Mouse (Mus musculus) hindbrain, embryonic 10.5 days (tissue): ENCODE data around the gene Tbk1. TPM values are rescaled to one million over a fixed set of nuclear protein-coding genes. Genes with fewer than 3 reads are reported as not detected.

ENCODE experiments used
- DNase-seq: peaks from one replicate; pipeline ENCODE4 v3.0.0-alpha.2; 2017; ENCODE audit warnings: low spot score
- H3K27ac ChIP-seq: fragments of 300-500 bp; sonication (generic); 2 replicates; pipeline ENCODE4 v1.5.1; 2016; ENCODE audit warnings: mild to moderate bottlenecking, moderate library complexity
- H3K27me3 ChIP-seq: fragments of 300-500 bp; sonication (generic); 2 replicates; pipeline ENCODE4 v1.6.1; 2016; ENCODE audit warnings: mild to moderate bottlenecking; ENCODE audit not compliant: poor library complexity, insufficient read depth, severe bottlenecking
- H3K36me3 ChIP-seq: fragments of 300-500 bp; sonication (generic); 2 replicates; pipeline ENCODE4 v1.6.1; 2016; ENCODE audit warnings: mild to moderate bottlenecking, moderate library complexity
- H3K4me1 ChIP-seq: fragments of 300-500 bp; sonication (generic); replicated peaks from 2 replicates; pipeline ENCODE4 v1.6.1; 2016; ENCODE audit warnings: mild to moderate bottlenecking
- H3K4me3 ChIP-seq: fragments of 300-500 bp; sonication (generic); 2 replicates; pipeline ENCODE4 v1.5.1; 2016; ENCODE audit warnings: mild to moderate bottlenecking, moderate library complexity
- H3K9me3 ChIP-seq: fragments of 300-500 bp; sonication (generic); 2 replicates; pipeline ENCODE4 v1.6.1; 2016; ENCODE audit warnings: mild to moderate bottlenecking, moderate library complexity
- WGBS: fragments of 180-500 bp; shearing (Covaris S2); methylation state at CpG from one replicate; pipeline ENCODE4 v1.1.7; 2016; 5-methylcytosine and 5-hydroxymethylcytosine counted together
- polyA plus RNA-seq: library from polyadenylated mRNA; unstranded; fragments of >200 nt; fragmentation: Nextera tagmentation; extraction: Ambion mirVana; gene quantifications from 2 replicates; pipeline ENCODE4 v1.2.1, GENCODE M21; 2016

The Tbk1 gene
- polyA plus RNA-seq, 1 experiment from 2014 or later, result 30.6 TPM

- peak overlapping the region; percentile 62 for H3K27ac ChIP-seq
- no peaks in the 10 kb centered on the region; the same call in 1 of the 2 replicates for H3K27me3 ChIP-seq
- no peak overlapping the region for H3K4me3 ChIP-seq
- H3K36me3 ChIP-seq, result no peaks in the 10 kb centered on the region
- 75% methylated on average over 8 of the region's 8 CpGs for WGBS
- no peaks in the 10 kb centered on the region for H3K9me3 ChIP-seq
- no peak for DNase-seq
- peaks cover 33% of the 10 kb centered on the region for H3K4me1 ChIP-seq
Observed at GRCm38 (mm10) chr10:121498481-121498904, 88.1 kb downstream of the Tbk1 start.

DNA sequence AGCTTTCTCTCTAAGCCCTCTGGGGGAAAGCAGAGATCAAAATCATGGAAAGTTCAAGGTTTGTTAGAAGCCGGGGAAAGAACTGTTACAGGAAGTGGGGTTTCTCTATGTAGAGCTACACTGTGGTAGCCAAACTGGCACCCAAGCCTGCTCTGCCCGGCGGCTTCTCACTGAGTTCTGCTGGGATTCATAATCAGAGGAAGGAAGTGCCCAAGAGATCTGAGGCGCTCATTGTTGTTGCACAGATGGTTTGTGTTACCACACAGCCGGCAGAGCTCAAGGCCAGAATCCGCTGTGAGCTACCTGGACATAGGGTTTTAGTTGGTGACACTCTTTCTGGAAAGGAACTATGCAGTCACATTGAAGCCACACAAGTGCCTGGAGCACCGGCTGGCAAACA, 88.6 kb downstream of the Tbk1 start:
- Histone ChIP-seq H3K36me3 (no peaks in the 10 kb centered on the region), H3K4me1 (peaks cover 33% of the 10 kb centered on the region), H3K27ac (peak overlapping the region; percentile 62), H3K4me3 (no peak overlapping the region), H3K27me3 (no peaks in the 10 kb centered on the region; the same call in 1 of the 2 replicates), H3K9me3 (no peaks in the 10 kb centered on the region)
- no peak for DNase-seq
- WGBS, result 66% methylated on average over 7 of the region's 7 CpGs

DNA sequence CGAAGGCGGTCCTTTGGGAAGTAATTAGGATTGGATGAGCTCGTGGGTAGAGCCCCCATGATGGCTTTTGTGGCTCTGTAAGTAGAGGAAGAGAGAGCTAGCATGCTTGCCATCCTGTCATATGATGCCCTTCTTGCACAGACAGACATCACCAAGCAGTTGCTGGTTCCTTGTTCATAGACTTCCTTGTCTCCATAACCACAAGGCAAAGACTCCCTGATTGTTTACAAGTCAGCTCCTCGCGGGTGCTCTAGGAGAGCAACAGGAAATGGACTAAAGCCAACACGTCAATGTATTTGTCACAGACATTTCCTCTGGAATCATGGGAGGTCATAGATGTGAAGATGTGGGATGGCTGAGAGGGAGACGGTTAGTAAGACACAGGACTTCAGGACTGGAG, 90.0 kb downstream of the Tbk1 start:
- DNase-seq, result no peak
- H3K4me1 ChIP-seq, result peaks cover 33% of the 10 kb centered on the region
- H3K36me3 ChIP-seq, result no peaks in the 10 kb centered on the region
- WGBS, result 85% methylated on average over 7 of the region's 7 CpGs
- H3K27me3 ChIP-seq, result no peaks in the 10 kb centered on the region; the same call in 1 of the 2 replicates
- H3K9me3 ChIP-seq, result no peaks in the 10 kb centered on the region
- H3K27ac ChIP-seq, result no peak overlapping the region
- H3K4me3 ChIP-seq, result no peak overlapping the region

Other genes with a start within 250 kb of the Tbk1 start
- 3.1 and 4.1 TPM in 2 replicates for gene Tbc1d30, start 235.5 kb downstream of the Tbk1 start, polyA plus RNA-seq
- 39.5 and 39.9 TPM in 2 replicates for gene Gns, start 221.7 kb downstream of the Tbk1 start, polyA plus RNA-seq
- gene Rassf3, start 110.4 kb downstream of the Tbk1 start, polyA plus RNA-seq, result 8.0 and 11.4 TPM in 2 replicates
- 42.4 and 51.5 TPM in 2 replicates for gene Xpot, start 39.5 kb upstream of the Tbk1 start, polyA plus RNA-seq
- 0.11 TPM in 1 of 2 replicates, not detected in the other for gene D930020B18Rik, start 54.8 kb upstream of the Tbk1 start, polyA plus RNA-seq
- 2.5 and 3.0 TPM in 2 replicates for gene BC048403, start 153.2 kb upstream of the Tbk1 start, polyA plus RNA-seq